Mouse (Mus musculus) gastrocnemius, adult 18-20 months (tissue): Measurements from ENCODE around the gene Disc1. TPM values are rescaled to one million over a fixed set of nuclear protein-coding genes. Genes with fewer than 3 reads are reported as not detected.
A peak's percentile ranks its signal among the peaks of the same experiment; 100 is the strongest.

Source experiments
- DNase-seq: peaks from one replicate; pipeline ENCODE4 v3.0.0; 2021; ENCODE audit warnings: low spot score
- total RNA-seq, 2 experiments: library from RNA; stranded (reverse); gene quantifications; 2 replicates each; pipeline ENCODE4 v1.2.3; 2021

Gene Disc1
- total RNA-seq, 2 experiments from 2014 or later: 0.71 to 0.85 TPM

DNA sequence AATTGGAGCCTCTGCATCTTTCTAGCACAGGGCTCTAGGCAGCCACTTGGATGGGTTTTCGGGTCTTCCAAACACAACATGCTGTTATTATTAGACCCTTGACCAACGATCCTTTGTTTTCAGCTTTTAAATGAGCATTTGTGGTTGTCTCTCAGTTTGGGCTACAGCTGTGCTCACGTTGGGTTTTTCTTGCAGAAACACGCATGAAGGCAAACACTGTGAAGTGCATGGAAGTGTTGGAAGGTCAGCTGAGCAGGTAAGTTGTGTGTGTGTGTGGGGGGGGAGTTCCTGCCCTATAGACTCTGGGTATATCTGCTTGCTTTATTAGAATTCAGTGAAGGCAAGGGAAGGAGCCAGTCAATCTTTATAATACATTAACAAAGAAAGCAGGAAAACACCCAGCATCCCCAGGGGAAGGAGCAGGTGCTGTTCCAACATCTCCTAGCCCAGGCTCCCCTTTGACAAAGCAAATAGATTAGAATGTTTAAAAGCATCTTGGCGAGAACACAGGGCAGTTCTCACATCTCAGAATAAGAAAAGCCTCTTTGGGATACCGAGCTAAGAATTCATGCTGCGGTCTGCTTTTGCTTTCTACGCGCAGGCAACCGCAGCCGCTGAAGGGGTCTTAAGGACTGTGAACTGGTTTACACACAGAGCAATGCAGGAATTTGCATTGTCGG is 164.0 kb downstream of the Disc1 start:
- DNase-seq: no peak

- no peak for DNase-seq
Measured at GRCm38 (mm10) chr8:125218669-125219068, 164.7 kb downstream of the Disc1 start.

- no peak for DNase-seq
Measured at GRCm38 (mm10) chr8:125220608-125221007, 166.6 kb downstream of the Disc1 start.

- no peak for DNase-seq
Measured at GRCm38 (mm10) chr8:125221062-125221461, 167.1 kb downstream of the Disc1 start.

DNA sequence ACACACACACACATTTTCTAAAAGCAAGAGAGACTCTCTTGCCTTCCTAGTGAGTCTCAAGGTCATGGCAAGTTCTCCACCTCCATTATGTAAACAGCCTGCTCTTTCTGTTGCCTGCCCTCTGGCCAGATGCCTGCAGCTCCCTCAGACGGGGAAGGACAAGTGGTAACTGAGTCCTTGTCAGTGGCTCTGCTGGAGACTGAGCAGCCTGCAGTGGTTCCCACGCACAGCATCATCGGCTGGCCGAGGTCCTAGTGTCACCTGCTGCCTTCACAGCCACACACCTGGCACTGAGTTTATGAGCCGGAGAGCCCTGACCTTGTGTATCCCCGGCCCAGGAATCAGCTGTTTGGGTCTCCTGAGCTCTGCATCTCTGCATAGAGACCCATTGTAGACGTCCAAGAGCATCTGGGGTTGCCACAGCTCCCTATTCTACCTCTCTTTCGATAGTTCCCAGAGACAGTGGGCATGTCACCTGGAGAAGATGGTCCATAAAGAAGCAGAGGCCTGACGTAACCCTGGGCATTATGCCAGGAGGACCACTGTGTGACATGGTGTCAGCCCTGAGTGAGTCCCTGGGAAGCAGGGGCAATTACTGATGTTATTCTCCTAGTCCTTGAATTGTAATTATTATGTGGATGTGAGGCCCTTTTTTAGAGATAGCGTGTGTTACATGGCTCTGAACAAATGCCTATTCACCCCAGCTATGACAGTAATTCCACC is 169.2 kb downstream of the Disc1 start:
- no peak for DNase-seq

GRCm38 (mm10) chr8:125224271-125224699 is 170.3 kb downstream of the Disc1 start:
- DNase-seq: no peak

DNA sequence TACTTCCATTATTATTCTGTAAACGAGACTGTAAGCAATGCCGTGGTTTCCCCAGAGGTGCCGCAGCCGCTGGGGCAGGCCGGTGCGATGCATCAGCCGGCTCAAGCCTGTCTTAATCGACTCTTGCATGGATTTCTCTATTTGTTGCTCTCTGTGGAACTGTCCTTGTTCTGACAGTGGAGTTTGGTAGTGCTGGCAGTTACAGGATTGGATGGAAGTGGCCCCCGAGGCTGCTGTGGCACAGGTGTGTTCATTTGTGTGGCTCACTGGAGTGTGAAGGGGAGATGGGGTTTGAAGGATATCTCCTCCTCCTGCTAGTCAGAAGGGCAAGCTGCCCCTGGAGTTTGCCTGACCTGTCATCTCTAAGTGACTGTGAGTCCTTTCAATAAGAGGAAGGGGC is 171.3 kb downstream of the Disc1 start:
- no peak for DNase-seq

DNA sequence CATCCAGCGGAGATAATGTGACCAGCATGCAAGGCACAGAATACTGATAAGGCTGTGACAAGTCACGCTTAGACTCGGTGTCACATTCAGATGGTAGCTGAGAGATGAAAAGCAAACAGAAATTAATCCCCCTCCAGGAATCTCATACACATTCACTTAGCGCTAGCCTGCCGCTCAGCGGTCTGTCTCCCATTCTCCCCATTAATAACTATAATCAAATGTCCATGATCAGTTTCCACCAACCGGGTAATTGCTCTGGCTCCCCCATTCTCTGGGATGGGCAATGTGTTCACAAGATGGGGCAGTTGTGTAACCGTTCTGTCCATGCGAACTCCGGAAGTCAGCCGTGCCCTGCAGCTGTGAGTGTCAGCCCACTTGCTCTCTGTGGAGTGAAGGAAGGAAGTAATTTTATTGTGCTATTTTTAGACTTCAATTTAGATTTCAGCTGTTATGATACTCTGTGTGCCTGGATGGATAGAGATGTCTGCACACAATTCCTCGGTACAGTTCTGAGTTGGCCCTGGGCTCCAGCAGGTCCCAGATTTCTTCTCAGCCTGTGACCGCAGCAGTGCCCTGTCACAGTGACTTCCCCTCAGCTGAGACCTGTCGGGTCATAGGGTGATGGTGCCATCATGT is 173.1 kb downstream of the Disc1 start:
- DNase-seq: peak; percentile 20

DNA sequence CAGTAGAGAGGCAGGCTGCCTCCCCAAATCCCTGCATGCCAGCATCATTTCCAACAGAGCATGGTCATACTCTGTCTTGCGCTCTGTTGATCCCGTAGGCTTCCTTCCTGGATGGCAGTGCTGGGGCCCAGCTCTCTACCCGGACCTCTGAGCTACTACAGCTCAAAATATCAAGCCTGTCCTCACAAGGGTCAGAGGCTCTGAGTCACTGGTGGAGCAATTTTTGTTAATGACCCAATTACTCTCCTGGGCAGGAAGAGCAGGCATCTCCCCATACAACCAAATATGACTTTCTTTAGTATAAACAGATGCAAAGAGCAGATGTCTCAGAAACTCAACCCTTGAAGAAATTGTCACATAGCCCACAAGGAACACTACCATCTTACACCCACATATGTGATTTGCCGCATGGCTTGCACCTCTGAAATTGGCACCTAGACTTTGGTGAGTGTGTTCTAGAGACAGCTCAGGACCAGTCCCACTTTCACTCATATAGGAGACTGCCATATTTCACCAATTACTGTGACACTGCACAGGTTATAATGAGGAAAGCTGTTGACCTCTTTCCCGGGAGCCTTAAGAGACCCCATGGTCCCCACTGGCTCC is 176.6 kb downstream of the Disc1 start:
- DNase-seq: no peak

DNA sequence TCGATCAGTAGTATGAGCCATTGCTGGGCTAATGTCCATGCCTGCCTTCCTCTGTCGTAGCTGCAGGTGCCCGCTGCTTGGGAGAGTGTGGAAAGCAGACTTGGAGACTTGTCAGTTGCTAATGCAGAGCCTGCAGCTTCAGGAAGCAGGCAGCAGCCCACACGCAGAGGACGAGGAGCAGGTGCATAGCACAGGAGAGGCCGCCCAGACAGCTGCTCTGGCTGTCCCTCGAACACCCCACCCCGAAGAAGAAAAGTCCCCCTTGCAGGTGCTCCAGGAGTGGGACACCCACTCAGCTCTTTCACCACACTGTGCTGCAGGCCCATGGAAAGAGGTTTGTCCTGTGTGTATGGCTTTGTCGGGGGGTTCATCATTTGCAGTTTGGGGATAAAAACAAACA is 178.7 kb downstream of the Disc1 start:
- no peak for DNase-seq

GRCm38 (mm10) chr8:125235898-125236835 is 182.2 kb downstream of the Disc1 start:
- peak; percentile 31 for DNase-seq

DNA sequence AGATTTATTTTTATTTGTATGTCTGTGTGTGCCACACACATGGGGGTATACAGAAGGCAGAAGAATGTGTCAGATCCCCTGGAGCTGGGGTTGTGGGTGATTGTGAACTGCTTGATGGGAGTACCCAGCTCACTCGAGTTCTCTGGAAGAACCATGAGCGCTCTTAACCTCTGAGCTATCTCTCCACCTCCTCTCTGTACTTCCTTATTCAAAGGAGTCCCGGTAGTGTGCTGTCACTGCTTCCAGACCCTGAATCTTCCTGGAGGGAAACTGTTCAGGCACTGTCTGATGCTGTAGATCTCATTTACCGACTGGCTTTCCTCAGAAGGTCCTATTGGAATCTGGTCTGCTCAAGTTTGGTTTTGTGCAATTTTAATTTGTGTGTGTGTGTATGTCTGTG is 186.8 kb downstream of the Disc1 start:
- no peak for DNase-seq

DNA sequence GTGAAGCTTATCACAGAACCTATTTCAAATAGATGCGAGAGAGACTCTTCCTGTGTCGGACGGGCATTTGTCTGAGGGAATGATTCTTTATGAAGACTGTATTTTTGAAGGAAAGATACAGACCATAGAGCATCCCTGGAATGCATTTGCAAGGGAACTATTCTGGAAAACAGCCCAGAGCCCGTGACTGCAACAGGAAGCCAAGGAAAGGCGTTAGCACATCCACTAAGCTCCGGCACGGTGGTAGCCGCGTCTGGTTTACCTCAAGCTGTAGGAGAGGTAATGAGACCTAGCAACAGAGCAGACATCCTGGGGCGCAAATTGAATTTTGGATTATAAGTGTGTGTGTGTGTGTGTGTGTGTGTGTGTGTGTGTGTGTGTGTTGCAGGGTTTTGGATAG is 188.4 kb downstream of the Disc1 start:
- no peak for DNase-seq

DNA sequence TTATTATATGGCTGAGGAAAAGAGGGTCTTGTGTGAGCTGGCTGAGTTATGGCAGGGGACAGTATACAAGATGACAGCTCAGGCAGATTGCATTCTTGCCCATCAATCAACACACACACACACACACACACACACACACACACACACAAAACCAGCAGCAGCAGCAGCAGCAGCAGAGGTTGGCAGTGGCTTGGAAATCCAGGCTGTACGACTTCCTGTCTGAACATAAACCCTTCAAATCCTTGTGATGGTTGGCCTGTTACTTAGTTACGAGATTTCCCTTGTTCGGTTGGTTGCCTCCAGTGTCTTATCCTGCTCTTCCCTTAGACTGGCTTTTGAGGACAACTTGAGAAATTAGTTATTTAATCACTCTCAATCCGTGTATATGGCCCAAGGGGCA is 188.9 kb downstream of the Disc1 start:
- DNase-seq: no peak

DNA sequence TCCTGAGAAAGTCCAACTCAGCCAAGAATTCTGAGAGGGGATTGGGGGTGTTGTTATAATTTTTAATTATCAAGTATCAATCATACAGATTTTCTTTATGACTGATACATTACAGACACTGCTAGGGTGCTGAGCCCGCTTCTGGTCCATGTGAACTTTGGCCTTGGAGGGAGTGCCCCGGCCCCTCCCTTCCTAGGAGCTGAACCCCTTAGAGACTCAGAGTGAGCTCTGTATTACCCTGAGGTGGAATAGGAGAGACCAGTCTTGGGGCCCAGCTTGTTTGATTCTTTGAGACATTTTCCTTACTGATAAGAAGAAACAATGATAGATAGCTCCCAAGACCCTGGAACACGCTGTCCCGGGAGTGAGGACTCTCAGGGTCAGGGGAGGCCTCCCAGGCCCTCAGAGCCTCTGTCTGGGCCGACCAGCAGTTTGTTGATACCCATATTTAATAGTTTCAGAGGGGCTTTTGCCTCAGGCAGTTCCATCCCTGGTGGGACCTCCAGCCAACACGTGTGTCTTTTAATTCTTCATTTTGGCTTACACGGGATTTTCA is 192.8 kb downstream of the Disc1 start:
- DNase-seq: no peak

GRCm38 (mm10) chr8:125247349-125247748 is 193.4 kb downstream of the Disc1 start:
- DNase-seq: no peak

DNA sequence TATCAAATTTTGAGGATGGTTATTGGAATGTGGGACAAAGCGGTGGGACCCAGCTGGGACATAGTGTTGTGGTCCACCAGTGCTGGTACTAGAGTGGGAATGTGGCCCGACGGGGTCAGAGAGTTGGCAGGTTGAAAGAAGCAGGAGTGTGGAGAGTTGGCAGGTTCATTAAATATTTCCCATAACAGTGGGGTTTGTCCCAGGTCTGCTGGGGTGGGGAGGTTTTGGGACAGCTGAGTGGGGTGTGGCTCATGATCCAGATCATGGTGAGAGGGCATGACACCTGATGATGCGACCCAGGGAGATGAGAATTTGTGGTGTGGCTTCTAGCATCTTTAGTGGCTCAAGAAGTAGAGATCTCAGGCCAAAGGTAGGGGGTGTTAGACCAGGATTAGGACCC is 199.0 kb downstream of the Disc1 start:
- no peak for DNase-seq

GRCm38 (mm10) chr8:125253505-125254180 is 199.6 kb downstream of the Disc1 start:
- no peak for DNase-seq

DNA sequence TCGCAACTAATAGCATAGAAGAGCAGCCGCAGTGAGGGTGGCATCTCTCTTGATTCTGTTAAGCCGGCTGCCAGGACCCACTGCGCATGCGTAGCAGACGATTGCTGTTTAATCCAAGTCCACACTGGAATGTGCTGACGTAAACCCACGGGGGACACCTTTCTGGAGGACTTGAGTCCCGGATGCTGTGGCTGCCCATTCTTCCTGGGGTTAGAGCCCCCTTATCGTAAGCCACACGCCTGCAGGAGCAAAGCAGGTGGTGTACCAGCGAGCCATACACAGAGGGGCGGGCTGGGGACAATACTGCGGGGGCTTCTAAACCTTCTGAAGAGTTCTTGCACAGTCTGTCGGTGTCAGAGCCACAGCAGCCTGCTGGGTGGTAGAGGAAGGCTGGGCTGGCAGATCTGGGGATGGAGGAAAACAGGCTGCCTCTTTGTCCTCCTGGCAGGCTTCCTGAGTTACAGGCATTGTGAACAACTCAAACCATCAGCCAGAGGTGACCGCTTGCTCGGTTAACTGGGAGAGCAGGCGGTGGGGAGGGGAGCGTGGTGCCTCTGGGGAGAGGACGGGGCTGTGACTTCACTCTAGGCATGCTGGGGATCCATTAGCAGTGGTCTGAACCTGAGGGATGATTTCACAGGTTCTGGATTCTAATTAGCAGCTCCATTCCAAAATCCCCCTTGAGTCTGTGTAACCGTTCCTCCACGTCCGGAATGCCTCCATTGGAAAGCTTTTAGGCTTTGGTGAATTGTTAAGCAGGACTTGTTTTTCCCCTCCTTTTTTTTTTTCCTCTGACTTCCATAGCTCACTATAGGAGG is 200.4 kb downstream of the Disc1 start:
- peak; percentile 74 for DNase-seq
